Mouse (Mus musculus) kidney, postnatal 25 days (tissue): ENCODE results near the gene Sipa1l1.

ENCODE experiments used
- DNase-seq, 2 experiments: peaks; one replicate each; pipeline ENCODE4 v3.0.0; 2021; ENCODE audit warnings: mixed read lengths in 2 of 2

Sipa1l1 gene

GRCm38 (mm10) chr12:82394118-82394861 is 225.2 kb downstream of the Sipa1l1 start:
- no peak for DNase-seq

GRCm38 (mm10) chr12:82395194-82395593 is 226.1 kb downstream of the Sipa1l1 start:
- no peak for DNase-seq

DNA sequence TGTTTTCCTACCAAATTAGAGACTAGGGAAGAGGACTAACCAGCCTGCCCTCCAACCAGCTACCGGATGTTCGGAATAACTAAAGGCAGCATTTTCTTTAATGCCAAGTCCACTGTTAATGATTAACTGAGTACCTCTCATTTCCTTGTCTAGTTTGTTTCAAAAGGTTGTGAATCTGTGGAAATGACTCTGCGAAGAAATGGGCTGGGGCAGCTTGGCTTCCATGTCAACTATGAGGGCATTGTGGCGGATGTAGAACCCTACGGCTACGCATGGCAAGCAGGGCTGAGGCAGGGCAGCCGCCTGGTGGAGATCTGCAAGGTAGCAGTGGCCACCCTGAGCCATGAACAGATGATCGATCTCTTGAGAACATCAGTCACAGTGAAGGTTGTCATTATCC is 228.1 kb downstream of the Sipa1l1 start:
- peak; percentile 44 to 61 for DNase-seq

- peak; percentile 70 to 89 for DNase-seq
Observed at GRCm38 (mm10) chr12:82397751-82398150, 228.6 kb downstream of the Sipa1l1 start.

DNA sequence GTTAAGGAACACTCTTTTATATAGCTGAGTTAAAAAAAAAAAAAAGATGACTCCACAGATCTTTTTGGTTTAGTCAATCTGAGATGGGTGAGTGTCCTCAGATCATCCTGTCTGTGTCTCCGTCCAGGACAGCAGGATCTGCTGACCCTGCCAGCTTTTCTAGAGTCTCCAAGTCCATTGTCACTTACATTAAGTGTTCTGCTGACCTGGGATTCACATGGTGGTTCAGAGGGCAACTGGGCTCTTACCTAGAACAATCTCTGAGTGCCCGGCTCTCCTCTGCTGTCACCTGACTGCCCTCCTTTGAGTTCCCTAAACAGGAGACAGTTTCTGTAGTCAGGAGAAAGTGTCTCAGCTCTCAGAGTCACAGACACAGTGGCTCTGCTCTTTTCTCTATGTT is 229.8 kb downstream of the Sipa1l1 start:
- peak; percentile 54 to 78 for DNase-seq

- DNase-seq, result no peak
Observed at GRCm38 (mm10) chr12:82399971-82400720, 231.0 kb downstream of the Sipa1l1 start.

GRCm38 (mm10) chr12:82400783-82401182 is 231.7 kb downstream of the Sipa1l1 start:
- no peak for DNase-seq

DNA sequence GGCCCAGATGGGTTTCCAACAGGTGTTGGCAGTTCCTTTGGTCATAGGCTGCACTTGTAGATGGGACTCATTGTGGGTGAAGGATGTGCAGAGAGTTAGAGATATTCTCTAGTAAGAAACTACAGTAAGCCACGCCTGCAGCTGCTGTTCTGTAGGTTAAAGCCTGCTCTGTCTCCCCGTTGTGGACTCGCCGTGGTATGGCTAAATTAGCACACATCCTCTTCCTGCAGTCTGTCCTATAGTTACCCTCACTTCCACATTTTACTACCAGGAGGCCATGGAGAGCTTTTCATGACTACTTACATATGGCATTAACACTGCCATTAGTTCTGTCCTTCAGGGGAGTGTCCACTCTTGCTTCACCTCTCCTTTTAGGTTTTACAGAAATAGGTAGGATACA is 232.3 kb downstream of the Sipa1l1 start:
- DNase-seq, result no peak

- DNase-seq, result no peak
Observed at GRCm38 (mm10) chr12:82402635-82403034, 233.5 kb downstream of the Sipa1l1 start.

DNA sequence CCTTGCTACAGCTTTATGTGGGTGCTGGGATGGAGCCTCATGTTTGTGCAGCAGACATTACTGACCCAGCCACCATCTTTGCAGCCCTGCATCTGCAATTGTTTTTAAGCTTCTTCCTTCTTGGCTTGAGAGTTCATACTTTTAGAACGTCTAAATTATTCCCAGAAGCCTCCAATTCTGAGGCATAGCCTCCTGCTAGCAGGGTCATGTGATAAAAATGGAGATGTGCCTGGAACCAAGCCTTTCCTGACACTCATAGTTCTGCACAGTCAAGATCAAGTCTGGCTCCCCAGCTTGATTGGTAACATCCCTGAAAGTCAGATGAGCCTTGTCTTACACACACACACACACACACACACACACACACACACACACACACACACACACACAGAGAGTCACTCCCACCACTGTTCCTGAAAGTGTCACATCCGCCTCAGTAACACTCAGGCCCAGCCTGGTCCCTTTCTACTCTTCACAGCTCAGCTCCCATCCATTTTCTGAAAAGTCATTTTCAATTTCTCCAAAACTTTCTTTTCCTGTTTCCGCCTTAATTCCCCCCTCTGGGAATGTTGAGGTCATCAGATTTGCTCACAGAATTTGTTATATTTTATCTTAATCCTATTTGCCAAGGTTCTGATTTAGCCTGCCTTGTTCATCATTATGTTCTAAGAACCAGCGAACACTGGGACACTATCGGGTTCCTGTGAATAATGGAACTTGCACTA is 238.6 kb downstream of the Sipa1l1 start:
- peak in 1 of 2 experiments; percentile 36 for DNase-seq

GRCm38 (mm10) chr12:82408486-82408885 is 239.4 kb downstream of the Sipa1l1 start:
- peak; percentile 90 to 93 for DNase-seq

DNA sequence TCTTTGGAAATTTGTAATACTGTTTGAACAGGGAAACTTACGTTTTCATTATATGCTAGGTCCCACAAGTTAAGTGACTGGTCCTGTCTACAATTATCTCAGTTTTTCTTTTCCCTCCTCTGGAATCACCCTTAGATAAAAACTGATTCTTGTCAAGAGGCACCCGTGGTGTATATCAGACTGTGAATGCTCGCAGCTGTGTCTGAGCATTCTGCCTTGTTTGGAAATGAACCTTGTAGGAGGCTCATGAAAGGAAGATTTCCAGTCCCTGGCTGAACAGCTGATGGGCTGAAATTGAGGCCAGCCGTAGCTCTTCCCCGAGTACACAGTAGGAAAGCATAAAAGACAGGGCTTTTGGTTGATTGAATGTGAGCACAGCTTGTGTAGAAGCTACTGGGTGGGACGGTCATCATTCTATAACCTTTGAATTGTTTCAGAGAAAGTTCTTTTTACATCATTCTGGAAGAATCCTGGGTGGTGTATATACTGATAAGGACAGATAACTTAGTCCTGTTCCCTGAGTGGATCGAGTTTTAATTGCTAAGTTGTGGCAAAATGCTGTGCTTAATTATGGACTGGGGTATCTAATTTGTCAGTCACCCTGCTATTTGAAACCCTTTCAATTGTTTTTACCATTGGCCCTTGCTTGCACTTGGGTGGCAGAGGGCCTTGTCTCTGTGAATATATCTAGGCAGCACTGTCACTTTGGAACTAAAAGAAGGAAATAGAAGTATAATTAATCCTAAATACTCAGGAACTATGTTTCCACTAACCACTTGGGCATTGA is 240.8 kb downstream of the Sipa1l1 start:
- DNase-seq, result peak in 1 of 2 experiments; percentile 17

DNA sequence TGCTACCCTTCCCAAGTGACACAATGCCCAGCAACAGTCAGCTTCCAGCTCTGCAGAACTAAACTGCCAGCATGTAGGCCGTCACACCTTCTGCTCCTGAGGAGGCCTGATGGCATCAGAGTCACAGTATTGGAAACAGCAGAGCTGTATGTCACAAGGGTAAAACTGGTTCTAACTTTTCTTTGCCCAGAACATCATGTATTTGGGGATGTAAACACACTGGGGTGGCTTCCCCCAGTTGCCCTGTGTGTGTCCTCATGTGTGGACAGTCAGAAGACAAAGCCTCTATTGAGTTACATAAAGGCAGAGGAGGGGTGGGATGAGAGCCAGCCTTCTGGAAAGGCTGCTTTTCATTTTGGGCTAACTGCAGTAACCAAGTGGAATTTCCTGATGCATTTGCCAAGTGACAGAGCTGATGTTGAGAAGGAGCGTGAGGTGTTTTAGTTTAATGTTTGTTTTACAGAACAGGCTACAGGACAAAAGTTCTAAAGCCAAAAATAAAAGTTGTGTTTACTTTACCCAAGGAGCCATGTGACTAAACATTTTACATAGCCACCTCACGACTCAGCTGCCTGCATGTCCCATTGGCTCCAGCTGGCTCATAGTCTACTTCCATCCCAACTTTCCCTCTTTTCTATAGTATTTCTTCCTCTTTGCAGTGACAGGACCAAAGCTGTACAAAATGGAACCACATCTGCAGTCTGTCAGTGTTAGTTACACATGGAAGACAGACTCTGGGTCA is 243.3 kb downstream of the Sipa1l1 start:
- peak; percentile 62 to 72 for DNase-seq

DNA sequence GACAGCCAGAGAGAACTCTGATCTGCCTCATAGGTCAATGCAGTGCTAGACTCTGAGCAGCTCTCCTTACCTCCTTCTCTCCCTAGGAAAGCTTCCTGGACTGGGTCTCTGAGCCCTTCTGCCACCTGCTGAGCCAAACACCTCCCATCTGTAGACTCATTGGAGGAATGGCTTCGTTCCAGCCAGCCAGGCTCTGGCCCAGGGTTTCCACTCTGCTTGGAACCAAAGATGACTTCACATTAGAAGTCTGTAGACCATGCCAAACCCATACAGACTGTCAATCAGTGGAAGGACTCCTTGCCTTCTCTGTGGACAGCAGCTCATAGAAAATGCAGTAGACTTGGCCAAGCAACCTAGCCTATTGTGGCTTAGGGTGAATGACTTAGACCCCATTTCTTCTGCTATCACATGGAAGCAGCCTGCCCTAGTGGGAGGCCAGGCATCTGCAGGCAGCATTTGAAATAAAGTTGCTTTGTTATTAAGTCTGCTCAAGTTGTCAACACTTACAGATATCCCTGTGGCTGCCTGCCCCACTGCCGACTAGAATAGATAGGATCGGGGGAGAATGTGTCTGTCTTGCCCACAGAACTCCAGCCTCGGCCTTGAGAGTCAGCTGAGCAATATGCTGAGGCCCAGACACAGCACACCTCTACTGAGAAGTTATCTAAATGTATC is 246.7 kb downstream of the Sipa1l1 start:
- DNase-seq, result peak; percentile 62 to 84

- no peak for DNase-seq
Observed at GRCm38 (mm10) chr12:82419027-82419426, 249.9 kb downstream of the Sipa1l1 start.

GRCm38 (mm10) chr12:82424783-82425182 is 255.7 kb downstream of the Sipa1l1 start:
- DNase-seq, result no peak

DNA sequence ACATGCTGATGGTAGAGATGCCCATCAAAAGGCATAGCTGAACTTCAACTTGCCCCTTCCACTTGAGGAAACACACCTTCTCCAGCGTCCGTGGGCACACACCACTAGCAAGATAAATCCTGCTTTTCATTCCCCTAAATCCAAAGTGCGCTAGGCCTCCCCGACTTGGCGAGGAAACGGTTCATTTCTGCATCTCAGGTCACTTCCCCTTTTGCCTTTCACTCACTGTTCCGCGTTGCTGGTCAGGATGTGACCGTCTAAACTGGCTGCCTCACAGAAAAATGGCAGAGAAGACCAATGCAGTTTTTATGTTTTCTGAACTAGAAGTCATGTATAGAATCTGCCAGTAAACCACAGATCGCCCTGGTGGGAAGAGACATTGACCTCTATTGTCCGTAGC is 256.7 kb downstream of the Sipa1l1 start:
- DNase-seq, result no peak

GRCm38 (mm10) chr12:82427416-82427815 is 258.3 kb downstream of the Sipa1l1 start:
- DNase-seq, result peak; percentile 16 to 61

- peak in 1 of 2 experiments; percentile 25 for DNase-seq
Observed at GRCm38 (mm10) chr12:82428466-82428865, 259.3 kb downstream of the Sipa1l1 start.

GRCm38 (mm10) chr12:82433311-82433710 is 264.2 kb downstream of the Sipa1l1 start:
- DNase-seq, result no peak

DNA sequence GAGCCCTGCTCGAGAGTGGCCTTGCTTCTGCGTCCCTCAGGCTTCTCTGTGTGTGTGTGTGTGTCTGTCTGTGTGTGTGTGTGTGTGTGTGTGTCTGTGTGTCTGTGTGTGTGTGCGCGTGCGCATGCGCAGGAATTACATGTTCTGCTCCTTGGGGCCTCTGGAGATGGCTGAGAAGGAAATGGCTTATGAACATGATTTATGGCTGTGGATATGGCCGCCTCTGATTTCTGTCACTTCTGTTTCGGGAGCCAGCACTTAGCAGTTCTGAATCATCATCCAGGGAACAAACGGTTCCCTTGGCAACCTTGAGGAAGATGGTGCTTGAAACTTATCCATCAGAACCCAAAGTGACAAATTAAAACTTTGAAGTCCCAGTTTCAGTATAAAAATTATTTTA is 265.5 kb downstream of the Sipa1l1 start:
- DNase-seq, result peak; percentile 33 to 56
